Mouse (Mus musculus) right cerebral cortex, postnatal 14 days (tissue): ENCODE data around the gene Gpr85.

Source experiments
- DNase-seq: peaks from one replicate; pipeline ENCODE4 v3.0.0; 2022

The Gpr85 gene

DNA sequence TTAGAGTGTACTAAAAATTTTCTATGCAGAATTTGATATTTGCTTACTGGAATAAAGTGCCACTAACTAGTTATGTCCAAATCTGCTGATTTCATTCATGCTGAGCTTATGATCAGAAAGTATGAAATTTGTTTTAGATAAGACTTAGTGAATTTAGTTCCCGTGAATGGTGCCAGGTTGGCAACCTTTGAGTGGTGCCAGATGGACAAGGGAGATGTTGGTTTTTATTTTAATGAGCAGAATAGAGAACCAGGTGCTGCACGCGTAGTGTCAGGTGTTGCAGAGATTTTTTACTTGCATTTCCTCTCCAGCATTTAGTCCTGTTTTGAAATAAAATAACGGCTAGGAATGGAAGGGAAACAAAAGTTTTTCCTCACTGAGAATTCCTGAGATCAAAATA is 27.6 kb downstream of the Gpr85 start:
- no peak for DNase-seq

DNA sequence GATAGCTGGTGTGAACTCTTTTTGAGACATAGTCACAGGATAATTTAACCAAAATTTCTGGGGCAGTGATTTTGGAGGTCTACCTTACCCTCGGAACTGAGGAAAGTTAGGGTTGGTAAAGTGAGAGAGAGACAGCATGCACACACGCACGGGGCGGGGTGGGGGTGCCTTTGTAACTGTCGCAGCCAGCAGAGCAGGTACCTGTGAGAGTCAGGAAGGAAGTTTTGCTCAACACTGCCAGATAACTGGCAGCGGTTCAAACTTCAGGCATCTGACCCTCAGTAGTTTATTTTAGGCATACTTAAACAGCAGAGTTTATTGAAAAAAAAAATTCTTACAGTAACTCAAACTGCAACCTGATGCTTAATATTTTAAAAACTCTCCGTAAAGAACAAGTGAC is 39.7 kb downstream of the Gpr85 start:
- no peak for DNase-seq

GRCm38 (mm10) chr6:13797389-13797788 is 42.4 kb downstream of the Gpr85 start:
- DNase-seq = no peak
